Mouse (Mus musculus) liver, embryonic 11.5 days (tissue): ENCODE measurements at regions not wholly inside any gene's neighbourhood (a gene's known extent, or its start where the extent isn't known, plus 50 kb on each side); places are given as distances from the start of the nearest gene placed in this dataset.
"Not testable (repeated sequence)": the region's sequence is repeated elsewhere in the genome, so short reads cannot be mapped to it uniquely, and the experiment has no call there.

Source experiments
- ATAC-seq: fragments of 200-750 bp; cut with Nextera tagmentation; replicated peaks from 2 replicates; pipeline ENCODE4 v1.8.0; 2017; ENCODE audit warnings: moderate number of reproducible peaks, mild to moderate bottlenecking, moderate TSS enrichment, moderate library complexity; ENCODE audit not compliant: low FRiP score
- DNase-seq: peaks from one replicate; pipeline ENCODE4 v3.0.0-alpha.2; 2017; ENCODE audit warnings: low spot score
- H3K27ac ChIP-seq: fragments of 300-500 bp; sonication (generic); 2 replicates; pipeline ENCODE4 v1.5.1; 2014; ENCODE audit warnings: mild to moderate bottlenecking, low read depth, low read length, control low read depth
- H3K27me3 ChIP-seq: fragments of 300-500 bp; sonication (generic); replicated peaks from 2 replicates; pipeline ENCODE4 v1.6.1; 2014; ENCODE audit warnings: low read length, mixed read lengths; ENCODE audit not compliant: control insufficient read depth, insufficient read depth
- H3K36me3 ChIP-seq: fragments of 300-500 bp; sonication (generic); 2 replicates; pipeline ENCODE4 v1.6.1; 2014; ENCODE audit warnings: mild to moderate bottlenecking, low read length, moderate library complexity, mixed read lengths; ENCODE audit not compliant: control insufficient read depth, insufficient read depth
- H3K4me1 ChIP-seq: fragments of 300-500 bp; sonication (generic); replicated peaks from 2 replicates; pipeline ENCODE4 v1.6.1; 2014; ENCODE audit warnings: low read length, mixed read lengths; ENCODE audit not compliant: control insufficient read depth, insufficient read depth
- H3K4me2 ChIP-seq: fragments of 300-500 bp; sonication (generic); 2 replicates; pipeline ENCODE4 v1.6.1; 2014; ENCODE audit warnings: mild to moderate bottlenecking, control low read depth, moderate library complexity
- H3K4me3 ChIP-seq: fragments of 300-500 bp; sonication (generic); 2 replicates; pipeline ENCODE4 v1.5.1; 2014; ENCODE audit warnings: low read depth, low read length, control low read depth
- H3K9ac ChIP-seq: fragments of 300-500 bp; sonication (generic); 2 replicates; pipeline ENCODE4 v1.6.1; 2014; ENCODE audit warnings: low read depth, low read length, control low read depth
- H3K9me3 ChIP-seq: fragments of 300-500 bp; sonication (generic); 2 replicates; pipeline ENCODE4 v1.6.1; 2016; ENCODE audit warnings: low read length, inconsistent platforms, mixed read lengths; ENCODE audit not compliant: control insufficient read depth
- WGBS: fragments of 180-500 bp; shearing (Covaris S2); extraction: QIAGEN DNeasy Blood & Tissue Kit; methylation state at CpG from one replicate; pipeline ENCODE4 v1.1.7; 2014; 5-methylcytosine and 5-hydroxymethylcytosine counted together

DNA sequence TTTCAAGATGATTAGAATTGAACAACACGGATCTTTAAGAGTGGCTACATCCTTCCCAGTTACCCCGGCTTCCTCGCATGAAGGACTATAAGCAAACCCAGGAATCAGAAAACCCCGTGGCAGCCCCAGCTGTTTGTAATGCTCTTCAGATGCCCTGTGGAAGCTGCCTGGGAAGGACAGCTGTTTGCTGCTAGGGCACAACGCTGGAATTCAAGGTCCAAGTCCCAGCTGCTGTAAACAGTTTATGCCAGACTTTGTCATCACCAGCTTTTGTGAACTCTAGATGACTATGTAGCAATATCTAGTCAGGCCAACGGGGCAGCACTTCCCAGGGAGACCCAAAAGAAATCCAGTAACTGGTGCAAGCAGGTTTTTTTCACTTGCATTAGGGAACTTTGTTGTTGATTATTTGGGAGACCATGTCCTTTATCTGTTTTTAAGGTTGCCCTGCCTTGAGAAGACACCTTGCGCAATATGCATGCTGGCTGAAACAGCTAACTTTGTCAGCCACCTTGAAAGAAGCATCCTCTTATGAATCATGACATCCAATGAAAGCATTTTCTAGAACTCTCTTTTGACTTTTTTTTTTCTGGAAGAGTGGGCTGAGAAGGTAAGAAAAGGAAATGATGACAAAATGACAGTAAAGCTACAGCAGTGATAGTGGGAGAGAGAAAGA, 481.5 kb upstream of the Dab2 start:
- no peak overlapping the region for H3K4me3 ChIP-seq
- H3K27me3 ChIP-seq = no peaks in the 10 kb centered on the region
- 68% methylated on average over 7 of the region's 7 CpGs for WGBS
- H3K4me2 ChIP-seq = no peak overlapping the region
- H3K9me3 ChIP-seq = no peaks in the 10 kb centered on the region
- H3K9ac ChIP-seq = no peak overlapping the region
- ATAC-seq (no peak), DNase-seq (no peak)
- no peak overlapping the region for H3K27ac ChIP-seq
- no peaks in the 10 kb centered on the region for H3K4me1 ChIP-seq
- H3K36me3 ChIP-seq = no peaks in the 10 kb centered on the region

- no peak for DNase-seq
- no peaks in the 10 kb centered on the region for H3K36me3 ChIP-seq
- H3K27me3 ChIP-seq = no peaks in the 10 kb centered on the region
- no peaks in the 10 kb centered on the region for H3K4me1 ChIP-seq
- no peak overlapping the region for H3K27ac ChIP-seq
- no peak for ATAC-seq
- 81% methylated on average over 4 of the region's 4 CpGs for WGBS
- H3K9me3 ChIP-seq = no peaks in the 10 kb centered on the region
- H3K9ac ChIP-seq = no peak overlapping the region
- H3K4me2 ChIP-seq = no peak overlapping the region
- no peak overlapping the region for H3K4me3 ChIP-seq
Observed at GRCm38 (mm10) chr15:5839963-5840362, 459.6 kb upstream of the Dab2 start.

DNA sequence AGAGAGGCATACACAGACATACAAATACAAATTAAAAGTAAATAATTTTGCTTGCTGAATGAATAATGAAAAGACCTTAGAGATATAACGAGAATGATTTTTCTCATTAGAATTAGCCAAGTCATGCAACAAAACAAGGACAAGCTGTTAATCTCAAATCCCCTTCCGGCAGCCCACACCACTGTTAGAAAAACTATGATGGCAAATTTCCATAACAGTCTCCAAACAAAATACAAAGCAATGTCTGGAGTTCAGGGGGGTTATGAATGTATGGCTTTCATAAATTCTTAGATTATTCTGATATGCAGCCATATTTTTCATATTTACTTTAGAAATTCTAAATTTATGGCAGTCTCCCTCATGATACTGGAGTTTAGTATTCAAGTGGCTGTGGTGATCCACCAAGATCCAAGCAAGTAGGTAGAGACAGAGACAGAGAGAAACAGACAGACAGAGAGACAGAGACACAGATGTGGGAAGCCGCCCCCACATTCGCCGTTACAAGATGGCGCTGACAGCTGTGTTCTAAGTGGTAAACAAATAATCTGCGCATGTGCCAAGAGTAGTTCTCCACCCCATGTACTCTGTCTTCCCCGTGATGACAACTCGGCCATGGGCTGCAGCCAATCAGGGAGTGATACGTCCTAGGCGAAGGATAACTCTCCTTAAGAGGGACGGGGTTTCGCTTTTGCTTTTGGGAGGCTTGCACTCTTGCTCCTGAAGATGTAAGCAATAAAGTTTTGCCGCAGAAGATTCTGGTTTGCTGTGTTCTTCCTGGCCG, 458.0 kb upstream of the Dab2 start:
- not testable (repeated sequence) for H3K9ac ChIP-seq, H3K36me3 ChIP-seq, DNase-seq, H3K4me3 ChIP-seq, H3K4me1 ChIP-seq, ATAC-seq, H3K4me2 ChIP-seq, H3K27me3 ChIP-seq, H3K9me3 ChIP-seq, H3K27ac ChIP-seq
- WGBS = 90% methylated on average over 15 of the region's 15 CpGs

GRCm38 (mm10) chr15:5846571-5846970, 453.0 kb upstream of the Dab2 start:
- no peaks in the 10 kb centered on the region for H3K4me1 ChIP-seq
- WGBS = 89% methylated on average over 5 of the region's 5 CpGs
- ATAC-seq = no peak

DNA sequence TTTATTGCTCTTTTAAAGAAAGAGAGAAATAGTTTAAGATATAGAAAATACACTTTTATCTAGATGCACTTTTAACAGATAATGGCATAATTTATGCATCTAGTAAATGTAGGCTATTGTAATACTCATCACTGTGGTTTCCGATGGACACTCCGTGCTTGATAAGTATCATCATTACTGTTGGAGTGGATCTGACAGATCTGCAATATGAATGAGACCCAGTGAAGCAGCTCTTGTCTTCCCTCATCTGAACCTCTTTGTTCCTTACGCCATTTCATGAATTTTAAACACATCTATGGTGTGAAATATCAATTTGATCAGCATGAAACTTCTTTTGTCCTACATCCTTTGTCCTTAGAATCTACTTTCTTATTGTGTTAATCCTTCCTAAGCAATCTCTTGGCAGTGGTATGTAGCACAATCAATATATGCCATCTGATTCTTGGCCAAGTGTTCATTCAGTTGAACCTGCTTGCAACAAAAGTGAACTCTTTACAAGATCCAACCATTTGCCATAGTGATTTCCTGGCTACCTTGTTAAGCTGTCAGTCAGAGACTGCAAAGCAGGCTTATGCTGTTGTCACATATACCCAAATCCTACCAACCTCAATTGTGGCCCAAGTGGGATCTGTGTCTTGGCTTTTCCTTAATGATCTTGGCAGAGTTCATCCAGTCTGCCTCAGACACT, 452.0 kb upstream of the Dab2 start:
- DNase-seq (no peak), ATAC-seq (no peak)
- WGBS = 86% methylated on average over 3 of the region's 3 CpGs
- no peaks in the 10 kb centered on the region for H3K4me1 ChIP-seq
- H3K9ac ChIP-seq = no peak overlapping the region
- H3K27ac ChIP-seq = no peak overlapping the region
- H3K36me3 ChIP-seq = no peaks in the 10 kb centered on the region
- no peak overlapping the region for H3K4me2 ChIP-seq
- no peak overlapping the region for H3K4me3 ChIP-seq
- H3K9me3 ChIP-seq = no peaks in the 10 kb centered on the region
- H3K27me3 ChIP-seq = no peaks in the 10 kb centered on the region

More at GRCm38 (mm10) chr15:5846571-5846970, 453.0 kb upstream of the Dab2 start:
- Histone ChIP-seq H3K4me3 (no peak overlapping the region), H3K9ac (no peak overlapping the region), H3K9me3 (no peaks in the 10 kb centered on the region), H3K36me3 (no peaks in the 10 kb centered on the region), H3K27me3 (no peaks in the 10 kb centered on the region), H3K27ac (no peak overlapping the region), H3K4me2 (no peak overlapping the region)
- DNase-seq = no peak

DNA sequence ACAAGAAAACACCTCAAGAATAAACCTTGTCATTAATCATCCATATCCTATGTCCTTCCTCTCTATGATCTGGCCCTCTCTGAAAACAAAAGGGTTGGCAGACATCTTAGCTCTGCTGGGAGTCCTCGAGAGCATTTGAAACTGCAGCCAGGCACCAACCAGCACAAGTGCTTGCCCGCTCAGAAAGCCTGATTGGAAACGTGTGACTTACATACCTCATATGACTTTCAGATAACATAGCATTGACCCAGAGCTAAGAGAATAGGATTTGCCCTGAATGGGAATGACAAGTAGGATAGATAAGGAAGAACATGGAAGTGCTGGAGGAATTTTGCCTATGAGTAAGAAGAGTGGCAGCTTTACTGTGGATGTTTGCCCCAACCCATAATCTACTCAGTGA, 447.1 kb upstream of the Dab2 start:
- Histone ChIP-seq H3K4me1 (no peaks in the 10 kb centered on the region), H3K36me3 (no peaks in the 10 kb centered on the region), H3K9me3 (no peaks in the 10 kb centered on the region), H3K4me2 (no peak overlapping the region), H3K27ac (no peak overlapping the region), H3K9ac (no peak overlapping the region), H3K4me3 (no peak overlapping the region), H3K27me3 (no peaks in the 10 kb centered on the region)
- ATAC-seq (no peak), DNase-seq (no peak)
- 53% methylated on average over 3 of the region's 3 CpGs for WGBS

- H3K4me3 ChIP-seq = no peak overlapping the region
- no peaks in the 10 kb centered on the region for H3K27me3 ChIP-seq
- H3K9me3 ChIP-seq = no peaks in the 10 kb centered on the region
- H3K27ac ChIP-seq = no peak overlapping the region
- ATAC-seq (no peak), DNase-seq (no peak)
- H3K4me1 ChIP-seq = no peaks in the 10 kb centered on the region
- H3K36me3 ChIP-seq = no peaks in the 10 kb centered on the region
- H3K9ac ChIP-seq = no peak overlapping the region
- H3K4me2 ChIP-seq = no peak overlapping the region
- 57% methylated on average over 12 of the region's 12 CpGs for WGBS
Observed at GRCm38 (mm10) chr15:5869289-5869688, 430.3 kb upstream of the Dab2 start.

DNA sequence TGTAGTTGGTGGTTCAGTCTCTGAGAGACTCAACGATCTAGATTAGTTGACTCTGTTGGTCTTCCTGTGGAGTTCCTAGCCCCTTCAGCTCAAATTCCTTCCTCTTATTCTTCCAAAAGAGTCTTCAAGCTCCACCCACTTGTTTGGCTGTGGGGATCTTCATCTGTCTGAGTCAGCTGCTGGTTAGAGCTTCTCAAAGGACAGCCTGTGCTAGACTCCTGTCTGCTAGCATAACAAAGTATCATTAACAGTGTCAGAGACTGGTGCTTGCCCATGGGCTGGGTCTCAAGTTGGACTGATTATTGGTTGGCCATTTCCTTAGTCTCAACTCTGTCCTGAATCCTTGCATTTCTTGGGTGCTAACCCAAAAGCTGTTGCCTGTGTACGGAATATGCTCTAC, 429.7 kb upstream of the Dab2 start:
- DNase-seq = no peak
- WGBS = 62% methylated on average over 2 of the region's 2 CpGs
- no peaks in the 10 kb centered on the region for H3K4me1 ChIP-seq
- H3K27me3 ChIP-seq = no peaks in the 10 kb centered on the region
- no peak for ATAC-seq
- H3K4me2 ChIP-seq = no peak overlapping the region
- H3K36me3 ChIP-seq = no peaks in the 10 kb centered on the region
- H3K9ac ChIP-seq = no peak overlapping the region
- no peak overlapping the region for H3K27ac ChIP-seq
- H3K9me3 ChIP-seq = no peaks in the 10 kb centered on the region
- no peak overlapping the region for H3K4me3 ChIP-seq
